Mouse (Mus musculus) midbrain, embryonic 13.5 days (tissue): ENCODE data around the gene Lta. TPM values are rescaled to one million over a fixed set of nuclear protein-coding genes. Genes with fewer than 3 reads are reported as not detected.

Experiments used
- ATAC-seq: fragments of 200-750 bp; cut with Nextera tagmentation; 2 replicates; pipeline ENCODE4 v1.8.0; 2017; ENCODE audit warnings: mild to moderate bottlenecking, moderate TSS enrichment, moderate library complexity
- H3K27ac ChIP-seq: fragments of 300-500 bp; sonication (generic); 2 replicates; pipeline ENCODE4 v1.5.1; 2015; ENCODE audit warnings: inconsistent platforms, mild to moderate bottlenecking, moderate library complexity
- H3K27me3 ChIP-seq: fragments of 300-500 bp; sonication (generic); 2 replicates; pipeline ENCODE4 v1.6.1; 2015; ENCODE audit warnings: mild to moderate bottlenecking, inconsistent platforms
- H3K36me3 ChIP-seq: fragments of 300-500 bp; sonication (generic); 2 replicates; pipeline ENCODE4 v1.6.1; 2015; ENCODE audit warnings: mild to moderate bottlenecking, inconsistent platforms
- H3K4me1 ChIP-seq: fragments of 300-500 bp; sonication (generic); replicated peaks from 2 replicates; pipeline ENCODE4 v1.6.1; 2015; ENCODE audit warnings: inconsistent platforms
- H3K4me2 ChIP-seq: fragments of 300-500 bp; sonication (generic); replicated peaks from 2 replicates; pipeline ENCODE4 v1.6.1; 2015; ENCODE audit warnings: moderate library complexity, mild to moderate bottlenecking, inconsistent platforms
- H3K4me3 ChIP-seq: fragments of 300-500 bp; sonication (generic); replicated peaks from 2 replicates; pipeline ENCODE4 v1.5.1; 2015; ENCODE audit warnings: mild to moderate bottlenecking, inconsistent platforms
- H3K9ac ChIP-seq: fragments of 300-500 bp; sonication (generic); replicated peaks from 2 replicates; pipeline ENCODE4 v1.6.1; 2015; ENCODE audit warnings: mild to moderate bottlenecking, inconsistent platforms
- H3K9me3 ChIP-seq: fragments of 300-500 bp; sonication (generic); 2 replicates; pipeline ENCODE4 v1.6.1; 2016; ENCODE audit warnings: mild to moderate bottlenecking, inconsistent platforms
- WGBS: fragments of 180-500 bp; shearing (Covaris S2); methylation state at CpG from one replicate; pipeline ENCODE4 v1.1.7; 2015; 5-methylcytosine and 5-hydroxymethylcytosine counted together
- microRNA-seq: library from miRNA; unstranded; fragments of <30 nt; microRNA quantifications from one replicate; pipeline ENCODE4, GENCODE M21; 2016
- polyA plus RNA-seq: library from polyadenylated mRNA; unstranded; fragments of >200 nt; fragmentation: Nextera tagmentation; extraction: Ambion mirVana; gene quantifications from 2 replicates; pipeline ENCODE4 v1.2.1, GENCODE M21; 2015

The Lta gene
- polyA plus RNA-seq, 1 experiment from 2014 or later: 0.11 TPM

DNA sequence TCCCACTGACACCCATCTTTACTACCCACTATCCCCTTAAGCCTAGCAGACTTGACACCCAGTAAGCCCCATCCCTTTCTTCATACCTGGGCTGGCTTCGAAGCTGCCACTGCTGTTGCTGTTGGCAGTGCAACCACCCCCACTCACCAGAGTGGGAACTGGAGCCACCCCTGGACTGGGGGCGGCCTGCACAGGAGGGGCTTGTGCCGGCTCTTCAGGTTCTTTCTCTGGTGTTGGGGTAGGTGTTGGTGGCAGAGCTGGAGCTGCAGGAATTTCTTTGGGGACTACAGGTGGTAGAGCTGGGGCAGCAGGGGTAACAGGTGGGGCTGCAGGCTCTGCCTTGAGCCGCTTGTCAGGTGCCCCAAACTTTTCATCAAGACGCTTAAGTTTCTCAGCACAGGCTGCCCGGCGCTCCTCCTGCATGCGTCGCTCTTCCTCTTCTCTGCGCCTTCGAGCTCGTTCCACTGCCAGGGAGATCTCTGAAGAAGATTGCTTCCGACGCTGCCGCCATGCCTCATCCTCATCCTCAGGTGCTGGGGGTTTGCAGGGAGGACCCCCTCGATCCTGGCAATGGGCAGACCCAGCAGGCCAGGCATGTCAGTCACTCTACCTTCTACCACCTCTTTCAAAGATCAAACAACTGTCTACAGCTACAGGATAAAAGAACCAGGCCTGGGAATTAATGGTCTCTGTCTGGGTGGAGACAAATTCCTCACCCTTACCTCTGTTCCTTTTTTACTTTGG, 46.1 kb downstream of the Lta start:
- Histone ChIP-seq H3K9ac (peak overlapping the region; percentile 42; the same call in 1 of the 2 replicates), H3K9me3 (no peaks in the 10 kb centered on the region), H3K4me1 (peaks cover 24% of the 10 kb centered on the region), H3K36me3 (peaks cover 82% of the 10 kb centered on the region), H3K4me3 (no peak overlapping the region), H3K4me2 (no peak overlapping the region), H3K27me3 (no peaks in the 10 kb centered on the region), H3K27ac (no peak overlapping the region)
- no peak for ATAC-seq
- WGBS: 96% methylated on average over 16 of the region's 16 CpGs

DNA sequence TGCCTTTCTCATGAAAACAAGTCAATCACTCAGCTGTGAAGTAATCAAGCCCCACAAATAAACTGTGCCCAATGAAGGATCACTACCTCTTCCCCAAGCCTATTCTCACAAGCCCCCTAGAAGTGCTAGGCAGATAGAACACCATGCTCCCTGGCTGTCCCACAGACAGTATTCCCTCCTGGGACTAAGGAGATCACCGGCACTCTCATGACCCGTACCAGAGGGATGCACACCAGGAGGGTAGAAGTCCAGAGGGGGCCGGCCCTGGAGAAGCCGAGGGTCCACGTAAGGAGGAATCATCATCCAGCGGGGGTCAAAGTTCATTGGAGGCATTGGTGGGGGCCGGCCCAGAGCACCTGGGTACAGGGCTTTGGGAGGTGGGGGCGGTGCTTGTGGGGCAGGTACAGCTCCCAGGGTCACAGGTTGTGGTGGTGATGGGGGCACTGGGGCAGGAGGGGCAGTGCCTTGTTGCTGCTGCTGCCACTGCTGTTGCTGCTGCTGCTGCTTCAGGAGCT, 47.4 kb downstream of the Lta start:
- no peak overlapping the region for H3K9ac ChIP-seq
- H3K9me3 ChIP-seq: no peaks in the 10 kb centered on the region
- H3K4me2 ChIP-seq: no peak overlapping the region
- H3K27ac ChIP-seq: no peak overlapping the region
- H3K4me3 ChIP-seq: no peak overlapping the region
- no peaks in the 10 kb centered on the region for H3K27me3 ChIP-seq
- peaks cover 16% of the 10 kb centered on the region for H3K4me1 ChIP-seq
- 90% methylated on average over 8 of the region's 8 CpGs for WGBS
- peaks cover 95% of the 10 kb centered on the region for H3K36me3 ChIP-seq
- ATAC-seq: no peak

DNA sequence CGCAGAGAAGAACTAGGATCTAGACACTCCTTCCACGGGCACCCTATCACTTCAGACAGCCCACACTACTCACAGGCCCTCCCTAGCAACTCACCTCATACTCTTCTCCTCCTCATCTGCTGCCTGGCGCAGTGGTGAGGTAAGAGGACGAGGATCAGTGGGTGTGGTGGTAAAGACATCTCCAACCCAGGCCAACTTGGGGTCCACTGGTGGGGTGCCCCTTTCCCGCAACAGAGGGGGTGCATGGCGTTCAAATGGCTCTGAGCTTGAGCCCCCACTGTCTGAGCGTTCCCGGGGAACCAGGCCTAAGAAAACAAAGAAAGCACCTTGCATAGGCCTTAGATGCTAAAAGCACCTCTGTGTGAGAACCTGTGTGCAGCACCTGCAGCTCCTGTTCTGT, 47.9 kb downstream of the Lta start:
- ATAC-seq: no peak
- Histone ChIP-seq H3K9me3 (no peaks in the 10 kb centered on the region), H3K27ac (no peak overlapping the region), H3K4me3 (no peak overlapping the region), H3K27me3 (no peaks in the 10 kb centered on the region), H3K9ac (no peak overlapping the region), H3K4me1 (peaks cover 12% of the 10 kb centered on the region), H3K36me3 (peaks cover 100% of the 10 kb centered on the region), H3K4me2 (no peak overlapping the region)
- 96% methylated on average over 8 of the region's 8 CpGs for WGBS

DNA sequence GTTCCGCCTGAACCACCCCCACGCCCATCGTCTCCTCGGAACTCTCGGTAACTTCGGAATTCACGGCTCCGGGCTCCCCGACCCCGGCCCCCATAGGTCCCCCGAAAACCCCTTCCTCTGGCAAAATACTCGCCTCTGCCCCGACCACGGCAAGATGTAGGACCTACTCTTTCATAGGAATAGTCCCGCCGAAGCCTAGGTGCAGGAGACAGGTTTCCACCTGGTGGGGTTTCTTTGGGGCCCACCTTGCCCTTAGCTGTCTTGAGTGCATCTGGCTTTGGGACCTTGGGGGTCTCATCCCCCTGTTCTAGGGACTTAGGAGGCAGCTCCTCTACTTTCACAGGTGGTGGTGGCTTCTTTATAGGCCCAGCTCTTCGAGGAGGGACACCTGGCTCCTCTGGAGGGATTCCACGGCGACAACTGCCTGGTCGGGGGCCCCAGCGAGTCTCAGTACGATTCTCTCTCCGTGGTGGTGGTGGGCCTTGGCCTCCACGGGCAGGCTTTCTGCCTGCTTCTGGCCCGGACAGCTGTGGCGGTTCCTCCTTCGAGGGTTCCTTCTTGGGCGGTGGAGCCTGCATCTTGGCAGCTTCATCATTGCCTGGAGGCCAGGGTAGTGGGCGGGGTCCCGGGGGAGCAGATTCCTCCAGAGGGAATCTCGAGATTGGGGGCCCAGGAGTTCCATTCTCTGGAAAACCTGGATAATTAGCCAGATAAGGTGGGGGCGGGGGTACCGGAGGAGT, 48.5 kb downstream of the Lta start:
- 93% methylated on average over 33 of the region's 33 CpGs for WGBS
- Histone ChIP-seq H3K27me3 (no peaks in the 10 kb centered on the region), H3K4me2 (no peak overlapping the region), H3K4me3 (no peak overlapping the region), H3K36me3 (peaks cover 100% of the 10 kb centered on the region), H3K9me3 (no peaks in the 10 kb centered on the region), H3K4me1 (peaks cover 6% of the 10 kb centered on the region), H3K9ac (no peak overlapping the region), H3K27ac (no peak overlapping the region)
- no peak for ATAC-seq

DNA sequence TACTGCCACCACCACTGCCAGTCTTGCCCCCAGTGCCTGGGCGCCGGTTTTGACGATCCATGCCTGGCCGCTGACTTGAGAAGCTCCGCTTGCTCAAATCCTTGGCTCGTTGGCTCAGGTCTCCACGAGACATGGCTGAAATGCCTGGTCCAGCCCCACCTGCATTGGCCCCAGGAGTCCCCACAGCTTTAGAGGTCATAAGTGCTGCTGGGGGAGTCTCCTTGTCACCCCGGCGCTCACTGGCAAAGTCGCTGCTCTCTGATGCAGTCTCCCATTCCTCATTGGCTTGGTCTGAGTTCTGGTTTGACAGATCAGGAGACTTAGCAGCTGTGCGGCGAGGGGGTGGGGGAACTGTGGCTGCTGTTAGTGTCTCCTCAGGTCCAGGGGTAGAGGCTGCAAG, 49.7 kb downstream of the Lta start:
- ATAC-seq: no peak
- Histone ChIP-seq H3K4me2 (no peak overlapping the region), H3K4me1 (no peaks in the 10 kb centered on the region), H3K27me3 (no peaks in the 10 kb centered on the region), H3K9ac (no peak overlapping the region), H3K4me3 (no peak overlapping the region), H3K36me3 (peaks cover 98% of the 10 kb centered on the region), H3K27ac (no peak overlapping the region), H3K9me3 (no peaks in the 10 kb centered on the region)
- 93% methylated on average over 12 of the region's 12 CpGs for WGBS

DNA sequence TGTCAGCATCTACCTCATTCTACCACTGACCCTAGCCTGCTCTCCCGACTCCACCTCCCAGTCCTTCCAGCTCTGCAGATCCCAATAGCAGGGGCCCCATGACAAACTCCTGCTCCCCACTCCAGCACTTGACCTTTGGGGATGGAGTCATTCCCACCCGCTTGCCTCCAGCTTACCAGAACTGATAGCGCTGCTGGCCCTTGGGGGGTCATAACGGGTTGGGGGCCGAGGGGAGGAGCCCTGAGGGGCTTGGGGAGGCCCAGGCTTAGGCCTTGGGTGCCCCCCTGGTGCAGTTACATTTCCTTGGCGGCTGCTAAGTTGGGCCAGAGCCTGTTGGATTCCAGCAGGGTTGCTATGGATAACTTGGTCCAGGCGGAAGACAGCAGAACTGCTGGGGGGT, 50.5 kb downstream of the Lta start:
- 81% methylated on average over 7 of the region's 7 CpGs for WGBS
- H3K4me1 ChIP-seq: no peaks in the 10 kb centered on the region

DNA sequence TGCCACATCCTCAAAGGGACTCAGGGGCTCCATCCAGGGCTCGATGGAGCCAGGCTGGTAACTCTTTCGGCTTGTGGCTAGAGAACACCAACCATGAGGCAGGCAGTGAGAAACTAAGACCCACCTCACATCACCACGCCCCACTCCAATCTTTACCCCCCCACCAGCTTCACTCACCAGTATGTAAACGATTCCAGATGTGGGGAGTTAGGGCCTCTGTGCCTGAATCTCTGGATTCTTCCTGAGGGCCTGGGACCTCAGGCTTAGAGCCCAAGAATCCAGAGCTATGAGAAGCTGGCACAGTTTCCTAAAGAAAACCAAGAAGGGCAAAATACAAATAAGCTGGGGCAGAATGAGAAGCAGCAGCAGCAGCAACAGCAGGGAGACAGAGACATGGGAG, 51.2 kb downstream of the Lta start:
- H3K4me3 ChIP-seq: no peak overlapping the region
- H3K4me2 ChIP-seq: no peak overlapping the region
- H3K36me3 ChIP-seq: peaks cover 98% of the 10 kb centered on the region
- H3K27ac ChIP-seq: no peak overlapping the region
- no peaks in the 10 kb centered on the region for H3K27me3 ChIP-seq
- no peaks in the 10 kb centered on the region for H3K4me1 ChIP-seq
- H3K9me3 ChIP-seq: no peaks in the 10 kb centered on the region
- WGBS: 94% methylated on average over 4 of the region's 4 CpGs
- no peak overlapping the region for H3K9ac ChIP-seq
- no peak for ATAC-seq

More for the DNA sequence above, 50.5 kb downstream of the Lta start:
- Histone ChIP-seq H3K27me3 (no peaks in the 10 kb centered on the region), H3K9me3 (no peaks in the 10 kb centered on the region), H3K27ac (no peak overlapping the region), H3K4me3 (no peak overlapping the region), H3K36me3 (peaks cover 98% of the 10 kb centered on the region), H3K4me2 (no peak overlapping the region), H3K9ac (no peak overlapping the region)
- ATAC-seq: no peak

Small RNAs within 50 kb of the gene (microRNA-seq; reads per million reads assigned to microRNA genes)
- not detected for gene Mir6973a
- gene Mir6974: not detected
- gene Mir6975: 1.4 reads per million
- not detected for gene Mir8094

Other genes starting within 250 kb of the Lta start
- 0.10 and 0.11 TPM in 2 replicates for gene Hspa1b, start 246.1 kb downstream of the Lta start, polyA plus RNA-seq
- gene Gm20481, start 235.4 kb downstream of the Lta start, polyA plus RNA-seq: not detected in 2 replicates
- 2.8 and 2.9 TPM in 2 replicates for gene Hspa1a, start 233.2 kb downstream of the Lta start, polyA plus RNA-seq
- gene Hspa1l, start 232.6 kb downstream of the Lta start, polyA plus RNA-seq: 0.55 and 1.5 TPM in 2 replicates
- gene Lsm2, start 223.5 kb downstream of the Lta start, polyA plus RNA-seq: 141 and 150 TPM in 2 replicates
- gene Vars, start 204.4 kb downstream of the Lta start, polyA plus RNA-seq: 61.0 and 69.1 TPM in 2 replicates
- 0.13 and 0.20 TPM in 2 replicates for gene Vwa7, start 188.8 kb downstream of the Lta start, polyA plus RNA-seq
- 3.8 and 4.3 TPM in 2 replicates for gene Sapcd1, start 177.3 kb downstream of the Lta start, polyA plus RNA-seq
- 3.3 and 3.7 TPM in 2 replicates for gene Msh5, start 158.6 kb downstream of the Lta start, polyA plus RNA-seq
- 93.7 and 99.6 TPM in 2 replicates for gene Clic1, start 155.4 kb downstream of the Lta start, polyA plus RNA-seq
- 501 and 531 TPM in 2 replicates for gene Ddah2, start 146.3 kb downstream of the Lta start, polyA plus RNA-seq
- not detected in 2 replicates for gene Ly6g6c, start 140.0 kb downstream of the Lta start, polyA plus RNA-seq
- gene Mpig6b, start 139.2 kb downstream of the Lta start, polyA plus RNA-seq: 0.45 and 0.50 TPM in 2 replicates
- 0.18 and 0.32 TPM in 2 replicates for gene Ly6g6e, start 128.4 kb downstream of the Lta start, polyA plus RNA-seq
- gene Ly6g6d, start 127.3 kb downstream of the Lta start, polyA plus RNA-seq: 1.0 and 1.9 TPM in 2 replicates
- 0.18 and 0.19 TPM in 2 replicates for gene Ly6g6f, start 119.7 kb downstream of the Lta start, polyA plus RNA-seq
- gene Abhd16a, start 116.1 kb downstream of the Lta start, polyA plus RNA-seq: 85.1 and 86.5 TPM in 2 replicates
- gene Ly6g5c, start 97.1 kb downstream of the Lta start, polyA plus RNA-seq: not detected in 2 replicates
- gene Ly6g5b, start 89.9 kb downstream of the Lta start, polyA plus RNA-seq: 1.4 and 1.7 TPM in 2 replicates
- gene Gpank1, start 83.9 kb downstream of the Lta start, polyA plus RNA-seq: 27.1 and 30.4 TPM in 2 replicates
- 293 and 316 TPM in 2 replicates for gene Csnk2b, start 83.3 kb downstream of the Lta start, polyA plus RNA-seq
- gene D17H6S53E, start 79.0 kb downstream of the Lta start, polyA plus RNA-seq: 9.2 and 9.4 TPM in 2 replicates
- gene Apom, start 73.3 kb downstream of the Lta start, polyA plus RNA-seq: 0.53 and 0.63 TPM in 2 replicates
- 93.7 and 93.9 TPM in 2 replicates for gene Bag6, start 70.2 kb downstream of the Lta start, polyA plus RNA-seq
- gene Prrc2a, start 40.5 kb downstream of the Lta start, polyA plus RNA-seq: 209 and 228 TPM in 2 replicates
- gene Aif1, start 29.3 kb downstream of the Lta start, polyA plus RNA-seq: 4.9 and 7.0 TPM in 2 replicates
- gene Lst1, start 16.9 kb downstream of the Lta start, polyA plus RNA-seq: 4.8 and 7.1 TPM in 2 replicates
- gene Ltb, start 10.9 kb downstream of the Lta start, polyA plus RNA-seq: 0.35 and 0.76 TPM in 2 replicates
- not detected in 2 replicates for gene Tnf, start 3.3 kb downstream of the Lta start, polyA plus RNA-seq
- gene Gm16181, start 15.5 kb upstream of the Lta start, polyA plus RNA-seq: 0.57 and 0.79 TPM in 2 replicates
- gene Atp6v1g2, start 28.3 kb upstream of the Lta start, polyA plus RNA-seq: 41.6 and 43.0 TPM in 2 replicates
- gene Nfkbil1, start 30.4 kb upstream of the Lta start, polyA plus RNA-seq: 8.3 and 11.0 TPM in 2 replicates
- gene Ddx39b, start 36.4 kb upstream of the Lta start, polyA plus RNA-seq: 460 and 465 TPM in 2 replicates
- 49.5 and 52.5 TPM in 2 replicates for gene H2-D1, start 57.4 kb upstream of the Lta start, polyA plus RNA-seq
- gene H2-Q1, start 115.1 kb upstream of the Lta start, polyA plus RNA-seq: 0.11 and 0.17 TPM in 2 replicates
- 0.26 and 0.30 TPM in 2 replicates for gene H2-Q2, start 136.9 kb upstream of the Lta start, polyA plus RNA-seq
- gene H2-Q4, start 174.3 kb upstream of the Lta start, polyA plus RNA-seq: 1.00 and 1.3 TPM in 2 replicates
- gene H2-Q6, start 219.5 kb upstream of the Lta start, polyA plus RNA-seq: 0.17 TPM in 2 replicates
- 2.5 TPM in 2 replicates for gene H2-Q7, start 233.8 kb upstream of the Lta start, polyA plus RNA-seq